Mouse (Mus musculus): ENCODE results near the gene Cd164.

Cd164 gene

GRCm38 (mm10) chr10:41518981-41519618 is at the start of gene Cd164:
Gene Cd164 (plus strand): TSS chr10:41519414.
- peak; percentile 85 to 89 for DNase-seq (ENCODE audit: low spot score in 2 of 2)

GRCm38 (mm10) chr10:41470693-41471092 is 48.5 kb upstream of the Cd164 start:
- DNase-seq (ENCODE audit: low spot score in 2 of 2), result no peak

GRCm38 (mm10) chr10:41472534-41472933 is 46.7 kb upstream of the Cd164 start:
- DNase-seq (ENCODE audit: low spot score in 2 of 2), result no peak

- no peak for DNase-seq (ENCODE audit: low spot score in 2 of 2)
Observed at GRCm38 (mm10) chr10:41472962-41473481, 46.2 kb upstream of the Cd164 start.

GRCm38 (mm10) chr10:41473782-41474468 is 45.3 kb upstream of the Cd164 start:
- no peak for DNase-seq (ENCODE audit: low spot score in 2 of 2)

GRCm38 (mm10) chr10:41474981-41475391 is 44.2 kb upstream of the Cd164 start:
- DNase-seq (ENCODE audit: low spot score in 2 of 2), result no peak

GRCm38 (mm10) chr10:41476171-41477017 is 42.8 kb upstream of the Cd164 start, which contains the start of gene Mical1:
Gene Mical1 (plus strand): TSS chr10:41476314.
- DNase-seq (ENCODE audit: low spot score in 2 of 2), result peak; percentile 30 to 35

GRCm38 (mm10) chr10:41477018-41477277 is 42.3 kb upstream of the Cd164 start:
- no peak for DNase-seq (ENCODE audit: low spot score in 2 of 2)

- peak; percentile 39 to 68 for DNase-seq (ENCODE audit: low spot score in 2 of 2)
Observed at GRCm38 (mm10) chr10:41477278-41478181, 41.7 kb upstream of the Cd164 start.

GRCm38 (mm10) chr10:41479961-41480360 is 39.3 kb upstream of the Cd164 start:
- no peak for DNase-seq (ENCODE audit: low spot score in 2 of 2)

GRCm38 (mm10) chr10:41480938-41481880 is 38.0 kb upstream of the Cd164 start:
- no peak for DNase-seq (ENCODE audit: low spot score in 2 of 2)

- DNase-seq (ENCODE audit: low spot score in 2 of 2), result no peak
Observed at GRCm38 (mm10) chr10:41482446-41482845, 36.8 kb upstream of the Cd164 start.

GRCm38 (mm10) chr10:41485778-41486177 is 33.4 kb upstream of the Cd164 start:
- no peak for DNase-seq (ENCODE audit: low spot score in 2 of 2)

- DNase-seq (ENCODE audit: low spot score in 2 of 2), result no peak
Observed at GRCm38 (mm10) chr10:41486506-41487170, 32.6 kb upstream of the Cd164 start.

- no peak for DNase-seq (ENCODE audit: low spot score in 2 of 2)
Observed at GRCm38 (mm10) chr10:41488877-41489276, 30.3 kb upstream of the Cd164 start.

GRCm38 (mm10) chr10:41489294-41489693 is 29.9 kb upstream of the Cd164 start:
- DNase-seq (ENCODE audit: low spot score in 2 of 2), result no peak

- peak; percentile 90 to 93 for DNase-seq (ENCODE audit: low spot score in 2 of 2)
Observed at GRCm38 (mm10) chr10:41489708-41490517, 29.3 kb upstream of the Cd164 start, which contains the start of the genes Smpd2 and Ppil6. Gene Smpd2 (minus strand): TSS chr10:41490369. Gene Ppil6 (plus strand): TSS chr10:41490439.

- no peak for DNase-seq (ENCODE audit: low spot score in 2 of 2)
Observed at GRCm38 (mm10) chr10:41490518-41490873, 28.7 kb upstream of the Cd164 start.

- DNase-seq (ENCODE audit: low spot score in 2 of 2), result no peak
Observed at GRCm38 (mm10) chr10:41491111-41491510, 28.1 kb upstream of the Cd164 start.
